Mouse (Mus musculus) neutrophil, adult 65 days (primary cell): ENCODE data around the gene Defb29. TPM values are rescaled to one million over a fixed set of nuclear protein-coding genes. Genes with fewer than 3 reads are reported as not detected.

Experiments used
- total RNA-seq: library from RNA; stranded (reverse); gene quantifications from 2 replicates; pipeline ENCODE4 v1.2.4, GENCODE M21; 2023

The Defb29 gene
- total RNA-seq, result not detected in 2 replicates

GRCm38 (mm10) chr2:152539944-152540710, at the start of gene Defb29:
Gene Defb29 (minus strand): TSS chr2:152540098.

GRCm38 (mm10) chr2:152580107-152580506, 40.2 kb upstream of the Defb29 start, which contains the start of gene Defb19:
Gene Defb19 (minus strand): TSS chr2:152580312.

GRCm38 (mm10) chr2:152572114-152572794, 32.4 kb upstream of the Defb29 start, which contains the start of gene Defb21:
Gene Defb21 (plus strand): TSS chr2:152572744.

GRCm38 (mm10) chr2:152569038-152569437, 29.1 kb upstream of the Defb29 start, which contains the start of gene Gm17416:
Gene Gm17416 (plus strand): TSS chr2:152569338.

GRCm38 (mm10) chr2:152517981-152518380, 21.9 kb downstream of the Defb29 start, which contains the start of gene Defb28:
Gene Defb28 (plus strand): TSS chr2:152518255.

GRCm38 (mm10) chr2:152511592-152511991, 28.3 kb downstream of the Defb29 start, which contains the start of gene Defb26:
Gene Defb26 (minus strand): TSS chr2:152511692.

GRCm38 (mm10) chr2:152490038-152490437, 49.9 kb downstream of the Defb29 start, which contains the start of gene Defb22:
Gene Defb22 (minus strand): TSS chr2:152490138.

Other genes starting within 250 kb of the Defb29 start
- 119 and 165 TPM in 2 replicates for gene Tbc1d20, start 246.3 kb downstream of the Defb29 start, total RNA-seq
- gene Rbck1, start 207.4 kb downstream of the Defb29 start, total RNA-seq, result 72.2 and 90.2 TPM in 2 replicates
- gene Trib3, start 196.1 kb downstream of the Defb29 start, total RNA-seq, result 4.0 and 5.2 TPM in 2 replicates
- gene Nrsn2, start 163.5 kb downstream of the Defb29 start, total RNA-seq, result not detected in 2 replicates
- gene Sox12, start 142.0 kb downstream of the Defb29 start, total RNA-seq, result 0.20 and 0.22 TPM in 2 replicates
- gene Zcchc3, start 125.1 kb downstream of the Defb29 start, total RNA-seq, result 0.61 and 1.2 TPM in 2 replicates
- not detected in 2 replicates for gene 6820408C15Rik, start 124.5 kb downstream of the Defb29 start, total RNA-seq
- not detected in 2 replicates for gene Defb23, start 75.5 kb downstream of the Defb29 start, total RNA-seq
- not detected in 2 replicates for gene Defb20, start 63.0 kb downstream of the Defb29 start, total RNA-seq
- not detected in 2 replicates for gene Defb22, start 50.0 kb downstream of the Defb29 start, total RNA-seq
- gene Defb26, start 28.4 kb downstream of the Defb29 start, total RNA-seq, result not detected in 2 replicates
- gene Defb28, start 21.8 kb downstream of the Defb29 start, total RNA-seq, result not detected in 2 replicates
- gene Gm17416, start 29.2 kb upstream of the Defb29 start, total RNA-seq, result not detected in 2 replicates
- not detected in 2 replicates for gene Defb21, start 32.6 kb upstream of the Defb29 start, total RNA-seq
- not detected in 2 replicates for gene Defb19, start 40.2 kb upstream of the Defb29 start, total RNA-seq
- gene Defb45, start 59.3 kb upstream of the Defb29 start, total RNA-seq, result not detected in 2 replicates
- not detected in 2 replicates for gene Defb36, start 64.2 kb upstream of the Defb29 start, total RNA-seq
- not detected in 2 replicates for gene Defb25, start 83.0 kb upstream of the Defb29 start, total RNA-seq
- 6.2 and 7.2 TPM in 2 replicates for gene Rem1, start 86.9 kb upstream of the Defb29 start, total RNA-seq
- gene H13, start 129.4 kb upstream of the Defb29 start, total RNA-seq, result 141 and 159 TPM in 2 replicates
- gene Mcts2, start 146.9 kb upstream of the Defb29 start, total RNA-seq, result 17.7 and 36.2 TPM in 2 replicates
- 33.0 and 36.5 TPM in 2 replicates for gene Id1, start 196.2 kb upstream of the Defb29 start, total RNA-seq
- gene Cox4i2, start 214.1 kb upstream of the Defb29 start, total RNA-seq, result not detected in 2 replicates